Mouse (Mus musculus) brown adipose tissue, adult 24 weeks (tissue): ENCODE results near the gene Krtap28-10. TPM values are rescaled to one million over a fixed set of nuclear protein-coding genes. Genes with fewer than 3 reads are reported as not detected.

Experiments
- polyA plus RNA-seq: library from polyadenylated mRNA; stranded (reverse); fragments of >200 nt; gene quantifications from 2 replicates; pipeline ENCODE4 v1.2.4, GENCODE M21; 2012; ENCODE audit not compliant: missing spikeins, insufficient read depth, insufficient read length

Krtap28-10 gene
- polyA plus RNA-seq, 1 experiment, result not detected

Other genes with a start within 250 kb of the Krtap28-10 start
- gene Agfg1, start 203.0 kb downstream of the Krtap28-10 start, polyA plus RNA-seq, result 24.7 and 26.5 TPM in 2 replicates
- gene A030005L19Rik, start 129.2 kb downstream of the Krtap28-10 start, polyA plus RNA-seq, result not detected in 2 replicates
- gene A030014E15Rik, start 117.6 kb downstream of the Krtap28-10 start, polyA plus RNA-seq, result not detected in 2 replicates
- not detected in 2 replicates for gene Gm6217, start 111.1 kb downstream of the Krtap28-10 start, polyA plus RNA-seq
- not detected in 2 replicates for gene A030003K21Rik, start 99.1 kb downstream of the Krtap28-10 start, polyA plus RNA-seq
- not detected in 2 replicates for gene Gm7544, start 86.5 kb downstream of the Krtap28-10 start, polyA plus RNA-seq
- gene Gm47955, start 82.2 kb downstream of the Krtap28-10 start, polyA plus RNA-seq, result not detected in 2 replicates
- not detected in 2 replicates for gene Gm47959, start 41.9 kb downstream of the Krtap28-10 start, polyA plus RNA-seq
- gene Slc19a3, start 4.0 kb downstream of the Krtap28-10 start, polyA plus RNA-seq, result not detected in 2 replicates
- gene Gm47969, start 2.5 kb upstream of the Krtap28-10 start, polyA plus RNA-seq, result not detected in 2 replicates
- not detected in 2 replicates for gene A030005K14Rik, start 16.9 kb upstream of the Krtap28-10 start, polyA plus RNA-seq
- gene Krtap28-13, start 18.4 kb upstream of the Krtap28-10 start, polyA plus RNA-seq, result not detected in 2 replicates
- not detected in 2 replicates for gene Ccl20, start 74.3 kb upstream of the Krtap28-10 start, polyA plus RNA-seq
- not detected in 2 replicates for gene Daw1, start 117.3 kb upstream of the Krtap28-10 start, polyA plus RNA-seq